Mouse (Mus musculus) midbrain, embryonic 16.5 days (tissue): ENCODE results near the gene Myo5c. TPM values are rescaled to one million over a fixed set of nuclear protein-coding genes. Genes with fewer than 3 reads are reported as not detected.

Source experiments
- ATAC-seq: fragments of 200-750 bp; cut with Nextera tagmentation; 2 replicates; pipeline ENCODE4 v1.8.0; 2017; ENCODE audit warnings: moderate TSS enrichment
- H3K27ac ChIP-seq: fragments of 300-500 bp; sonication (generic); 2 replicates; pipeline ENCODE4 v1.5.1; 2014; ENCODE audit warnings: mild to moderate bottlenecking, low read length, mixed read lengths
- H3K27me3 ChIP-seq: fragments of 300-500 bp; sonication (generic); 2 replicates; pipeline ENCODE4 v1.6.1; 2014; ENCODE audit warnings: low read depth, low read length, mixed read lengths; ENCODE audit not compliant: control insufficient read depth, insufficient read depth
- H3K36me3 ChIP-seq: fragments of 300-500 bp; sonication (generic); 2 replicates; pipeline ENCODE4 v1.6.1; 2014; ENCODE audit warnings: mild to moderate bottlenecking, low read length, moderate library complexity, mixed read lengths; ENCODE audit not compliant: control insufficient read depth, insufficient read depth
- H3K4me1 ChIP-seq: fragments of 300-500 bp; sonication (generic); 2 replicates; pipeline ENCODE4 v1.6.1; 2014; ENCODE audit warnings: mild to moderate bottlenecking, low read length, mixed read lengths; ENCODE audit not compliant: control insufficient read depth, insufficient read depth
- H3K4me2 ChIP-seq: fragments of 300-500 bp; sonication (generic); 2 replicates; pipeline ENCODE4 v1.6.1; 2014; ENCODE audit warnings: mild to moderate bottlenecking, low read length, mixed read lengths
- H3K4me3 ChIP-seq: fragments of 300-500 bp; sonication (generic); 2 replicates; pipeline ENCODE4 v1.5.1; 2014; ENCODE audit warnings: low read depth, mild to moderate bottlenecking, low read length, moderate library complexity, mixed read lengths
- H3K9ac ChIP-seq: fragments of 300-500 bp; sonication (generic); 2 replicates; pipeline ENCODE4 v1.6.1; 2014; ENCODE audit warnings: low read depth, low read length, mixed read lengths
- H3K9me3 ChIP-seq: fragments of 300-500 bp; sonication (generic); replicated peaks from 2 replicates; pipeline ENCODE4 v1.6.1; 2014; ENCODE audit warnings: mild to moderate bottlenecking, low read length, mixed read lengths; ENCODE audit not compliant: control insufficient read depth, poor library complexity, severe bottlenecking
- WGBS: fragments of 180-500 bp; shearing (Covaris S2); extraction: QIAGEN DNeasy Blood & Tissue Kit; methylation state at CpG from one replicate; pipeline ENCODE4 v1.1.7; 2014; 5-methylcytosine and 5-hydroxymethylcytosine counted together
- polyA plus RNA-seq: library from polyadenylated mRNA; unstranded; fragments of >200 nt; fragmentation: Nextera tagmentation; extraction: Ambion mirVana; gene quantifications from 2 replicates; pipeline ENCODE4 v1.2.1, GENCODE M21; 2015

Gene Myo5c
- polyA plus RNA-seq, 1 experiment from 2014 or later: 0.53 TPM

GRCm38 (mm10) chr9:75214743-75215413, 16.9 kb upstream of the Myo5c start:
- H3K4me1 ChIP-seq: no peaks in the 10 kb centered on the region
- WGBS: 79% methylated on average over 11 of the region's 11 CpGs
- no peak for ATAC-seq
- peaks cover 22% of the 10 kb centered on the region for H3K36me3 ChIP-seq
- no peaks in the 10 kb centered on the region for H3K27me3 ChIP-seq
- no peak overlapping the region for H3K27ac ChIP-seq
- no peak overlapping the region for H3K4me3 ChIP-seq
- no peak overlapping the region for H3K4me2 ChIP-seq
- no peaks in the 10 kb centered on the region for H3K9me3 ChIP-seq
- H3K9ac ChIP-seq: no peak overlapping the region

GRCm38 (mm10) chr9:75219942-75220341, 11.9 kb upstream of the Myo5c start:
- Histone ChIP-seq H3K27me3 (no peaks in the 10 kb centered on the region), H3K4me3 (no peak overlapping the region), H3K27ac (no peak overlapping the region), H3K4me2 (no peak overlapping the region), H3K9me3 (no peaks in the 10 kb centered on the region), H3K36me3 (peaks cover 14% of the 10 kb centered on the region), H3K9ac (no peak overlapping the region), H3K4me1 (no peaks in the 10 kb centered on the region)
- 84% methylated on average over 5 of the region's 5 CpGs for WGBS
- no peak for ATAC-seq

GRCm38 (mm10) chr9:75221420-75222287, 10.2 kb upstream of the Myo5c start:
- ATAC-seq: 0 out of 2 replicates have a peak, but pooled peaks have one; percentile 42
- WGBS: 70% methylated on average over 10 of the region's 10 CpGs
- Histone ChIP-seq H3K9me3 (no peaks in the 10 kb centered on the region), H3K4me2 (no peak overlapping the region), H3K4me1 (no peaks in the 10 kb centered on the region), H3K36me3 (peaks cover 8% of the 10 kb centered on the region), H3K9ac (no peak overlapping the region), H3K27me3 (no peaks in the 10 kb centered on the region), H3K4me3 (no peak overlapping the region), H3K27ac (no peak overlapping the region)

- Histone ChIP-seq H3K27ac (no peak overlapping the region), H3K27me3 (peaks cover 14% of the 10 kb centered on the region), H3K36me3 (no peaks in the 10 kb centered on the region), H3K4me1 (peaks cover 7% of the 10 kb centered on the region; the same call in 1 of the 2 replicates), H3K9ac (no peak overlapping the region), H3K9me3 (no peaks in the 10 kb centered on the region), H3K4me3 (no peak overlapping the region), H3K4me2 (no peak overlapping the region)
- ATAC-seq: no peak
- 21% methylated on average over 5 of the region's 8 CpGs for WGBS
Measured at GRCm38 (mm10) chr9:75232860-75233259, 1.0 kb downstream of the Myo5c start.

GRCm38 (mm10) chr9:75234271-75234741, 2.5 kb downstream of the Myo5c start:
- peaks cover 14% of the 10 kb centered on the region for H3K27me3 ChIP-seq
- no peak overlapping the region for H3K27ac ChIP-seq
- WGBS: 42% methylated on average over 7 of the region's 7 CpGs
- H3K4me3 ChIP-seq: no peak overlapping the region
- H3K9ac ChIP-seq: no peak overlapping the region
- no peak for ATAC-seq
- no peak overlapping the region for H3K4me2 ChIP-seq
- no peaks in the 10 kb centered on the region for H3K36me3 ChIP-seq
- 0 out of 2 replicates have a peak, but pooled peaks cover 1% of the 10 kb centered on the region for H3K9me3 ChIP-seq
- H3K4me1 ChIP-seq: peaks cover 7% of the 10 kb centered on the region; the same call in 1 of the 2 replicates

GRCm38 (mm10) chr9:75234983-75235627, 3.3 kb downstream of the Myo5c start:
- Histone ChIP-seq H3K9ac (no peak overlapping the region), H3K9me3 (0 out of 2 replicates have a peak, but pooled peaks cover 3% of the 10 kb centered on the region), H3K4me3 (no peak overlapping the region), H3K4me2 (no peak overlapping the region), H3K27ac (no peak overlapping the region), H3K4me1 (peaks cover 7% of the 10 kb centered on the region; the same call in 1 of the 2 replicates), H3K36me3 (no peaks in the 10 kb centered on the region), H3K27me3 (peaks cover 14% of the 10 kb centered on the region)
- ATAC-seq: no peak
- 75% methylated on average over 12 of the region's 12 CpGs for WGBS

GRCm38 (mm10) chr9:75235696-75236095, 3.9 kb downstream of the Myo5c start:
- Histone ChIP-seq H3K4me3 (no peak overlapping the region), H3K9ac (no peak overlapping the region), H3K36me3 (no peaks in the 10 kb centered on the region), H3K9me3 (0 out of 2 replicates have a peak, but pooled peaks cover 3% of the 10 kb centered on the region), H3K4me2 (no peak overlapping the region), H3K27me3 (peaks cover 14% of the 10 kb centered on the region), H3K27ac (no peak overlapping the region), H3K4me1 (peaks cover 7% of the 10 kb centered on the region; the same call in 1 of the 2 replicates)
- 40% methylated on average over 2 of the region's 2 CpGs for WGBS
- no peak for ATAC-seq

- H3K9me3 ChIP-seq: 0 out of 2 replicates have a peak, but pooled peaks cover 3% of the 10 kb centered on the region
- WGBS: 88% methylated on average over 12 of the region's 12 CpGs
- peaks cover 6% of the 10 kb centered on the region; the same call in 1 of the 2 replicates for H3K4me1 ChIP-seq
- H3K9ac ChIP-seq: no peak overlapping the region
- peaks cover 14% of the 10 kb centered on the region for H3K27me3 ChIP-seq
- H3K4me2 ChIP-seq: no peak overlapping the region
- no peak for ATAC-seq
- H3K4me3 ChIP-seq: no peak overlapping the region
- H3K27ac ChIP-seq: no peak overlapping the region
- no peaks in the 10 kb centered on the region for H3K36me3 ChIP-seq
Measured at GRCm38 (mm10) chr9:75236416-75237308, 4.8 kb downstream of the Myo5c start.
